In genomic region chr9:44643103-44643502, GRCm38 (mm10) we compare ENCODE assay signal across 30 mouse cellular contexts. TPM values are rescaled to one million over a fixed set of nuclear protein-coding genes. Genes with fewer than 3 reads are reported as not detected.
A peak's percentile ranks its signal among the peaks of the same experiment; 100 is the strongest.
DNase-seq lines count a peak whose midpoint lies in the region; ATAC-seq and TF ChIP-seq lines count a peak whose summit lies in the region.
"Had no signal": no experiment of that assay in that cellular context is flagged by ENCODE, and none has a peak within 500 bp of the region (broad histone marks: within the 10 kb centered on the region; RNA-seq: fewer than 3 reads in every experiment).

No protein-coding gene starts in this region.

- no peaks in the 10 kb centered on the region for H3K9me3 ChIP-seq in midbrain, embryonic 11.5 days (ENCODE audit: control insufficient read depth, low read length)
- no peaks in the 10 kb centered on the region for H3K9me3 ChIP-seq in midbrain, postnatal 0 days (ENCODE audit: low read length)
- H3K9me3 ChIP-seq: embryonic facial prominence, embryonic 13.5 days; embryonic facial prominence, embryonic 15.5 days; forebrain, embryonic 12.5 days; G1E had no signal

- H3K27ac ChIP-seq in midbrain, embryonic 11.5 days (ENCODE audit: low read depth, low read length): no peak overlapping the region
- no peak overlapping the region for H3K27ac ChIP-seq in midbrain, postnatal 0 days (ENCODE audit: low read depth, low read length)
- H3K27ac ChIP-seq: embryonic facial prominence, embryonic 13.5 days; embryonic facial prominence, embryonic 15.5 days; forebrain, embryonic 12.5 days had no signal

- WGBS in midbrain, embryonic 11.5 days: 97% methylated on average over 7 of the region's 7 CpGs
- 96% methylated on average over 7 of the region's 7 CpGs for WGBS in midbrain, postnatal 0 days

- no peak overlapping the region for H3K4me3 ChIP-seq in midbrain, embryonic 11.5 days (ENCODE audit: low read depth, low read length)
- no peak overlapping the region for H3K4me3 ChIP-seq in midbrain, postnatal 0 days (ENCODE audit: low read depth, low read length)
- H3K4me3 ChIP-seq: embryonic facial prominence, embryonic 13.5 days; embryonic facial prominence, embryonic 15.5 days; erythroblast, embryonic 14.5 days; forebrain, embryonic 12.5 days had no signal

- H3K9ac ChIP-seq in midbrain, embryonic 11.5 days (ENCODE audit: low read length): no peak overlapping the region
- H3K9ac ChIP-seq in midbrain, postnatal 0 days (replicated peaks; ENCODE audit: low read length, poor library complexity, severe bottlenecking): no peak overlapping the region
- H3K9ac ChIP-seq: embryonic facial prominence, embryonic 13.5 days; embryonic facial prominence, embryonic 15.5 days; forebrain, embryonic 12.5 days had no signal

- no peaks in the 10 kb centered on the region for H3K27me3 ChIP-seq in midbrain, embryonic 11.5 days (ENCODE audit: control insufficient read depth, insufficient read depth, low read length)
- H3K27me3 ChIP-seq in midbrain, postnatal 0 days (ENCODE audit: insufficient read depth, low read length): no peaks in the 10 kb centered on the region
- H3K27me3 ChIP-seq: CH12.LX; embryonic facial prominence, embryonic 13.5 days; embryonic facial prominence, embryonic 15.5 days; forebrain, embryonic 12.5 days; Patski had no signal

- no peak for ATAC-seq in midbrain, embryonic 11.5 days (ENCODE audit: low FRiP score)
- no peak for ATAC-seq in midbrain, postnatal 0 days (ENCODE audit: low FRiP score)
- ATAC-seq: activated CD4-positive, CD25-positive, alpha-beta regulatory T cell, adult 4 months; CD4-positive, CD25-positive, alpha-beta regulatory T cell, adult 4 months; forebrain, embryonic 14.5 days; forebrain, embryonic 16.5 days; Patski had no signal

- H3K36me3 ChIP-seq in midbrain, embryonic 11.5 days (ENCODE audit: control insufficient read depth, insufficient read depth, low read length): peaks cover 5% of the 10 kb centered on the region; the same call in 1 of the 2 replicates
- no peaks in the 10 kb centered on the region; the same call in 1 of the 2 replicates for H3K36me3 ChIP-seq in midbrain, postnatal 0 days (ENCODE audit: insufficient read depth, low read length)

- peak; percentile 71 for DNase-seq in heart, adult 11 months
- no peak for DNase-seq in heart, postnatal 36 days
- DNase-seq in midbrain, embryonic 11.5 days (ENCODE audit: low spot score, missing footprints): peak; percentile 51
- no peak for DNase-seq in midbrain, postnatal 0 days (ENCODE audit: low spot score)
- peak; percentile 43 for DNase-seq in A20 (ENCODE audit: low read depth, low spot score)
- no peak for DNase-seq in cerebellum, adult 9-10 months
- DNase-seq: adrenal gland, adult 8-10 months; adrenal gland, postnatal 14 days; adrenal gland, postnatal 36 days; B cell, adult 2 months; cerebellum, adult 11-12 months; cerebellum, adult 2 months; cerebellum, adult 9-11 months; cerebellum, postnatal 14 days; cerebellum, postnatal 36 days; embryo, embryonic 11 days had no signal

- intact Hi-C loops in heart, postnatal 36 days (cut with DNase I): no loop called here

- H3K4me1 ChIP-seq in midbrain, embryonic 11.5 days (ENCODE audit: control insufficient read depth, insufficient read depth, low read length): no peaks in the 10 kb centered on the region
- H3K4me1 ChIP-seq in midbrain, postnatal 0 days (ENCODE audit: insufficient read depth, low read length): no peaks in the 10 kb centered on the region
- H3K4me1 ChIP-seq: embryonic facial prominence, embryonic 13.5 days; forebrain, embryonic 12.5 days had no signal

- no peak overlapping the region for H3K4me2 ChIP-seq in midbrain, embryonic 11.5 days
- H3K4me2 ChIP-seq in midbrain, postnatal 0 days (ENCODE audit: low read depth, low read length, poor library complexity, severe bottlenecking): no peak overlapping the region
- H3K4me2 ChIP-seq: embryonic facial prominence, embryonic 13.5 days; embryonic facial prominence, embryonic 15.5 days; forebrain, embryonic 12.5 days had no signal

- TF ChIP-seq CTCF in midbrain, postnatal 0 days (IDR thresholded peaks at IDR 0.05): no peak

RNA-seq across cellular contexts. Expression of gene Treh, which starts 29.9 kb away (rescaled TPM):
- total RNA-seq in heart, postnatal 36 days (2021): not detected
- polyA plus RNA-seq in midbrain, embryonic 11.5 days (2014; fragmentation: Nextera tagmentation; extraction: Ambion mirVana): not detected in 2 replicates
- total RNA-seq in midbrain, postnatal 0 days (2014; rRNA removed): not detected in 2 replicates
- not detected in 2 replicates for polyA plus RNA-seq in midbrain, postnatal 0 days (2015; fragmentation: Nextera tagmentation; extraction: Ambion mirVana)
- total RNA-seq: adrenal gland, adult 18-20 months; adrenal gland, adult 8-10 months; adrenal gland, postnatal 14 days; adrenal gland, postnatal 36 days; CH12.LX; common myeloid progenitor, adult 5-6 weeks; G1E had no signal
- polyA plus RNA-seq: activated CD4-positive, CD25-positive, alpha-beta regulatory T cell, adult 4 months; CD4-positive, CD25-positive, alpha-beta regulatory T cell, adult 4 months; cerebellum, adult 2 months; embryonic facial prominence, embryonic 11.5 days; embryonic facial prominence, embryonic 13.5 days; embryonic facial prominence, embryonic 15.5 days; erythroblast, embryonic 14.5 days; forebrain, embryonic 12.5 days; forebrain, embryonic 14.5 days; forebrain, embryonic 16.5 days; G1E; Patski had no signal

RNA-seq across cellular contexts. Expression of gene Ddx6, which starts 38.4 kb away (rescaled TPM):
- 10 to 100 TPM; 82.0 to 85.0 TPM for total RNA-seq in heart, postnatal 36 days (2021)
- polyA plus RNA-seq in midbrain, embryonic 11.5 days (2014; fragmentation: Nextera tagmentation; extraction: Ambion mirVana): 11.9 and 13.8 TPM in 2 replicates
- 68.6 and 87.2 TPM in 2 replicates for total RNA-seq in midbrain, postnatal 0 days (2014; rRNA removed)
- polyA plus RNA-seq in midbrain, postnatal 0 days (2015; fragmentation: Nextera tagmentation; extraction: Ambion mirVana): 14.8 and 19.9 TPM in 2 replicates

Comparison
In these comparisons a context has a peak if more than half of its experiments do, and no peak if none do; other contexts are left out.
1. DNase-seq: peak in heart, adult 11 months (single experiment), midbrain, embryonic 11.5 days (single experiment) and A20 (single experiment); none in heart, postnatal 36 days (0 of 2), midbrain, postnatal 0 days (single experiment) and cerebellum, adult 9-10 months (single experiment).